Mouse (Mus musculus) neural tube, embryonic 13.5 days (tissue): ENCODE measurements around the gene H1f0. TPM values are rescaled to one million over a fixed set of nuclear protein-coding genes. Genes with fewer than 3 reads are reported as not detected.
"Not testable (repeated sequence)": the region's sequence is repeated elsewhere in the genome, so short reads cannot be mapped to it uniquely, and the experiment has no call there.

Source experiments
- ATAC-seq: fragments of 200-750 bp; cut with Nextera tagmentation; 2 replicates; pipeline ENCODE4 v1.8.0; 2017; ENCODE audit warnings: low read depth, mild to moderate bottlenecking, moderate TSS enrichment, moderate library complexity
- H3K27ac ChIP-seq: fragments of 300-500 bp; sonication (generic); replicated peaks from 2 replicates; pipeline ENCODE4 v1.5.1; 2015; ENCODE audit warnings: moderate library complexity, mild to moderate bottlenecking, inconsistent platforms
- H3K27me3 ChIP-seq: fragments of 300-500 bp; sonication (generic); 2 replicates; pipeline ENCODE4 v1.6.1; 2015; ENCODE audit warnings: mild to moderate bottlenecking, inconsistent platforms
- H3K36me3 ChIP-seq: fragments of 300-500 bp; sonication (generic); 2 replicates; pipeline ENCODE4 v1.6.1; 2015; ENCODE audit warnings: mild to moderate bottlenecking, inconsistent platforms
- H3K4me1 ChIP-seq: fragments of 300-500 bp; sonication (generic); replicated peaks from 2 replicates; pipeline ENCODE4 v1.6.1; 2015; ENCODE audit warnings: inconsistent platforms
- H3K4me2 ChIP-seq: fragments of 300-500 bp; sonication (generic); 2 replicates; pipeline ENCODE4 v1.6.1; 2015; ENCODE audit warnings: inconsistent platforms, mild to moderate bottlenecking, moderate library complexity
- H3K4me3 ChIP-seq: fragments of 300-500 bp; sonication (generic); 2 replicates; pipeline ENCODE4 v1.5.1; 2015; ENCODE audit warnings: mild to moderate bottlenecking, inconsistent platforms
- H3K9ac ChIP-seq: fragments of 300-500 bp; sonication (generic); 2 replicates; pipeline ENCODE4 v1.6.1; 2015; ENCODE audit warnings: moderate library complexity, mild to moderate bottlenecking, inconsistent platforms
- H3K9me3 ChIP-seq: fragments of 300-500 bp; sonication (generic); 2 replicates; pipeline ENCODE4 v1.6.1; 2016; ENCODE audit warnings: inconsistent platforms
- WGBS: fragments of 180-500 bp; shearing (Covaris S2); methylation state at CpG from one replicate; pipeline ENCODE4 v1.1.7; 2015; 5-methylcytosine and 5-hydroxymethylcytosine counted together
- polyA plus RNA-seq: library from polyadenylated mRNA; unstranded; fragments of >200 nt; fragmentation: Nextera tagmentation; extraction: Ambion mirVana; gene quantifications from 2 replicates; pipeline ENCODE4 v1.2.1, GENCODE M21; 2015

The H1f0 gene
- polyA plus RNA-seq, 1 experiment from 2014 or later = 275 TPM

DNA sequence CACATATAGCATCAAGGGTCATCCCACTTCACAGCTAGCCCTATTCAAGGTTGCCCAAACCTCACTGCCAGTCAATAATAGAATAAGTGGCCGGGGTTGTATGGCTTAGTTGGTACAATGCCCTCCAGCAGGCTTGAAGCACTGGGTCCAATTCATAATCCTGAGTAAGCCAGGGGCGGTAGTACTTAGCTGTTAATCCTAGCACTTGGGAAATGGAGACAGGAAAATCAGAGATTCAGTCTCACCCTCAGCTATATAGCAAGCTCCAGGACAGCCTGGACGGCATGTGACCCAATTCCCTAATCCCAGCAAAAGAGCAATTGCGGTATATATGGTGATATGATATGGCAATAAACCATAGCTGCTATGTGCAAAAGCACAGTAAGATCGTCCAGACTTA, 21.2 kb upstream of the H1f0 start:
- Histone ChIP-seq H3K27ac (no peak overlapping the region), H3K9me3 (no peaks in the 10 kb centered on the region), H3K4me3 (no peak overlapping the region), H3K9ac (no peak overlapping the region), H3K36me3 (peaks cover 53% of the 10 kb centered on the region), H3K4me1 (peaks cover 18% of the 10 kb centered on the region), H3K27me3 (no peaks in the 10 kb centered on the region), H3K4me2 (no peak overlapping the region)
- no peak for ATAC-seq
- WGBS = 89% methylated on average over 5 of the region's 5 CpGs

DNA sequence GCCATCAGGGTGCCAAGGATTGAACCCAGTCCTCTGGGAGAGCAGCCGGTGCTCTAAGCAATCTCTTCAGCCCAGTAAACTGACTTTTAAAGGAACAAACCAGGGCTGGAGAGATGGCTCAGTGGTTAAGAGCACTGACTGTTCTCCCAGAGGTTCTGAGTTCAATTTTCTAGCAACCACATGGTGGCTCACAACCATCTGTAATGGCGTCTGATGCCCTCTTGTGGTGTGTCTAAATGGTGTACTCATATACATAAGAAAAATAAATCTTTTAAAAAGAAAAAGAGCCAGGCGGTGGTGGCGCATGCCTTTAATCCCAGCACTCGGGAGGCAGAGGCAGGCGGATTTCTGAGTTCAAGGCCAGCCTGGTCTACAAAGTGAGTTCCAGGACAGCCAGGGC, 20.4 kb upstream of the H1f0 start:
- H3K4me2 ChIP-seq, H3K27ac ChIP-seq, H3K9ac ChIP-seq, ATAC-seq, H3K27me3 ChIP-seq, H3K4me3 ChIP-seq, H3K9me3 ChIP-seq: not testable (repeated sequence)
- WGBS = 91% methylated on average over 6 of the region's 6 CpGs
- H3K4me1 ChIP-seq = peaks cover 20% of the 10 kb centered on the region
- peaks cover 45% of the 10 kb centered on the region for H3K36me3 ChIP-seq

DNA sequence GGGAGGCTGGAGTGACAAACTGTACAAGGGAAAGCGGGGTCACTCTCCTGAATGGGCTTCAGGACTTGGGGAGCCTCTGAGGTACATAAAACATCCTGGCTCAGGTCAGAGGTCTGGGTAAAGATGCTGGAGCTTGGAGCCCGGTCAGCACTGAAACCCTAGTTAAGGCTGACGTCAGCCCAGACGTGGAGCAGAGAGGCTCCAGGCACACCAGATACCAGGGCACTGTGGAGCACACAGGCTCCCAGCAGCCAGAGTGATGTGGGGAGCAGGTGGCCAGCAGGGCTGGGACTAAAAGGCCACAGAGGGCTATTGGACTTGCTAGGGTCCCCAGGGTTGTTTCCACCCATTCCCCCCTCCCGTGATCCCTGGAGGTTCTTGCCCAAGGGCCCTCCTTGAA, 18.5 kb upstream of the H1f0 start:
- H3K4me3 ChIP-seq = no peak overlapping the region
- no peak for ATAC-seq
- H3K27me3 ChIP-seq = no peaks in the 10 kb centered on the region
- peak overlapping the region; percentile 2; the same call in 1 of the 2 replicates for H3K27ac ChIP-seq
- WGBS = 58% methylated on average over 5 of the region's 5 CpGs
- H3K4me2 ChIP-seq = no peak overlapping the region
- peaks cover 26% of the 10 kb centered on the region for H3K36me3 ChIP-seq
- peaks cover 32% of the 10 kb centered on the region for H3K4me1 ChIP-seq
- no peaks in the 10 kb centered on the region for H3K9me3 ChIP-seq
- H3K9ac ChIP-seq = no peak overlapping the region

DNA sequence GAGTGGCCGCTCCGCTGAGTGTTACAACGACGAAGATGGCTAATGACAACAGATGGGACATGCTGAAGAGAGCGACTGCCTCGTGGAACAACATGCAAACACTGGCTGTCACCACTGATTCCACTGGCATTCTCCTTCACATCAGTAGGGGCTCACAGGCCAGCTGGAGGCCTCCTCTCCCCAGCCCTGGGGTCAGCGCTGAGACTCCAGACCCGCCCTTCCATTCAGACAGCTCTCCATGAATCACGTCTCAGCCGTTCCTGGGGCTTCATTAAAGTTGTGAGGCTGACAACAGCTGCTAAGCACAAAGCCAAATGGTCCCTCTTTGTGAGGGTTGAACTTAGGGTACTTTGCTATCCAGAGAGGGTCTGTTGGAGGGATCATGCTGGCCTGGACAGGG, 16.7 kb upstream of the H1f0 start:
- Histone ChIP-seq H3K4me2 (no peak overlapping the region), H3K9me3 (no peaks in the 10 kb centered on the region), H3K9ac (peak overlapping the region; percentile 26; the same call in 1 of the 2 replicates), H3K36me3 (peaks cover 9% of the 10 kb centered on the region), H3K27ac (peak overlapping the region; percentile 42), H3K4me1 (peaks cover 32% of the 10 kb centered on the region), H3K4me3 (no peak overlapping the region), H3K27me3 (no peaks in the 10 kb centered on the region)
- WGBS = 25% methylated on average over 10 of the region's 10 CpGs
- ATAC-seq = no peak

DNA sequence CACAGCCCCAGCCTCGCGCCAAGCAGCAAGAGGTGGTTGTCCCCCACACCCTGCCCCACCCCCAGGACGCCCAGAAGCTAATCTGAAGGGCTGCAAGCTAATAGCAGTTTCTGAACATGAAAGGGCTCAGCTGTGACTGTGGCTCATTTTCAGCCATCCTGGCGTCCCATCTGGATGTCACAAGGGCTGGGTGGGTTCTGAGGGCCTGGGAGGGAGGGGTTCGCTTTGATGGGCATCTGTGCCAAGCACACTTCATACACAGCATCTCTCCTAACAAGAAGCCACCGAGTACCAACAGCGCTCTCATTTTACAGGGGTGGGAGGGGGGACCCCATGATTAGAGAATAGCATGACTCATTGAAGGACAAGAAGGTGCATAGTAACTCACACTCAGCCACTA, 14.9 kb upstream of the H1f0 start:
- Histone ChIP-seq H3K4me1 (peaks cover 32% of the 10 kb centered on the region), H3K27ac (peak overlapping the region; percentile 46), H3K27me3 (no peaks in the 10 kb centered on the region), H3K4me2 (no peak overlapping the region), H3K9ac (no peak overlapping the region), H3K4me3 (no peak overlapping the region), H3K36me3 (0 out of 2 replicates have a peak, but pooled peaks cover 2% of the 10 kb centered on the region), H3K9me3 (no peaks in the 10 kb centered on the region)
- 0 out of 2 replicates have a peak, but pooled peaks have one; percentile 25 for ATAC-seq
- WGBS = 45% methylated on average over 7 of the region's 7 CpGs

DNA sequence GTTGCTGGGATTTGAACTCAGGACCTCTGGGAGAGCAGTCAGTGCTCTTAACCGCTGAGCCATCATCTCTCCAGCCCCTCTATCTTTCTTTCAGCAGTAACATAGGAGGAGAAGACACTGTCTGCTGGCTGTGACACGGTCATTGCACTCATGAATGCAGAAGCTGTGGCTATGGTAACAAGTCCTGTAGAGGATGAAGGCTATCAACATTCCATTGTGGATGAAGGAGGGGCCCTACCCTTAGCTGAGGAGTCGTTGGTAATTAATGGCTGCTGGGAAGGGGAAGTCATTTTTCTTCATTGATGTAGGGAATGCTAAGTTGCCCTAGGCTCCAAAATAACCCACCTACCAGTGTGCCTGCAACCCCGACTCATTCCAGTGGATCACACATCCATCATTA, 10.1 kb upstream of the H1f0 start:
- H3K4me2 ChIP-seq = no peak overlapping the region
- no peaks in the 10 kb centered on the region for H3K9me3 ChIP-seq
- H3K27ac ChIP-seq = no peak overlapping the region
- H3K27me3 ChIP-seq = no peaks in the 10 kb centered on the region
- H3K4me1 ChIP-seq = peaks cover 15% of the 10 kb centered on the region
- H3K9ac ChIP-seq = no peak overlapping the region
- no peak overlapping the region for H3K4me3 ChIP-seq
- WGBS = 29% methylated on average over 4 of the region's 4 CpGs
- 0 out of 2 replicates have a peak, but pooled peaks have one; percentile 23 for ATAC-seq
- no peaks in the 10 kb centered on the region for H3K36me3 ChIP-seq

DNA sequence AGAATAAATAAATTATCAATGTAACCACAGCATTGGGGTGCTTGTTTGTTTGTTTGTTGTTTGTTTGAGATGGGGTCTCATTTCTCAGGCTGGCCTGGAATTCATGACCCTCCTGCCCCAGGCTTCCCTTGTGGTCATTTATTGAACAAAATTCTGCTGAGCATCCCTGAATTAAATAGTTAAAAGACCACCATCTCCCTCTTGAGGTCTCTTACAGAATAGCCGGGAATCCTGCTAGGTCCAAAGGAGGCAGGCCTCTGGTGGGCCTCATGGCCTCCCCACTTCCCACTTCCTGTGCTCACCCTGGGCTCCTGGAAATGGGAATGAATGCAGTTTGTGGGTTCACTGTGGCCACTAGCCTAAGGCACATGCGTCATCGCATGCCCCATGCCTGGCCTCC, 9.4 kb upstream of the H1f0 start:
- 0 out of 2 replicates have a peak, but pooled peaks cover 3% of the 10 kb centered on the region for H3K27me3 ChIP-seq
- H3K36me3 ChIP-seq = no peaks in the 10 kb centered on the region
- 54% methylated on average over 3 of the region's 3 CpGs for WGBS
- no peak overlapping the region for H3K27ac ChIP-seq
- no peaks in the 10 kb centered on the region for H3K9me3 ChIP-seq
- no peak overlapping the region for H3K4me3 ChIP-seq
- H3K9ac ChIP-seq = no peak overlapping the region
- peaks cover 8% of the 10 kb centered on the region for H3K4me1 ChIP-seq
- no peak for ATAC-seq
- H3K4me2 ChIP-seq = no peak overlapping the region

DNA sequence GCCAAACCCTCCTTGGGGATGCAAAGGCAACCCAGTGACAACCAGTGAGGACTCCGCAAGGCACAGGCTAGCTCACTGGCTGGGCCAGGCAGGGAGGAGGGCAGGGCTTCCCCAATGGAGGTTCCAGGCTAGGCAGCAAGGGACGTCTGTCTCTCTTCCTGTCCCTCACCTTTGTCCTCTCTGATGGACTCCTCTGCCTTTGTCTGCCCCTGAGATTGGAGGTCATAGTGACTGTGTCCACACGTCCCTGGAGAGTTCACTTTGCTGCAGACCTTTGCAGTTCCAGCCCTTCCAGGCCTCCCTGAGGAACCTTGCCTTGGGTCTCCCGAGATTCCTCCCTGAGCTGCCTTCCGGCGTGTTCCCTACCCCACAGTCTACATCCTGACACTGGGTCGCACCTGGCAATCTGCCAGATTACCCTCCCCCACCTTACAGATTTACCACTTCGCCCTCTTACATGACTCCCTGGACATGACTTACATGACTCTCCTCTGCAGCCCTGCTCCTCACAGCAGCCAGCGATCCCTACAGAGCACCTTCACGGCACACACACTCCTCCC, 5.5 kb upstream of the H1f0 start:
- WGBS = 60% methylated on average over 10 of the region's 10 CpGs
- H3K4me3 ChIP-seq = no peak overlapping the region
- no peak overlapping the region; the same call in 1 of the 2 replicates for H3K9ac ChIP-seq
- H3K4me1 ChIP-seq = peaks cover 32% of the 10 kb centered on the region
- no peak overlapping the region for H3K27ac ChIP-seq
- ATAC-seq = no peak
- no peaks in the 10 kb centered on the region for H3K9me3 ChIP-seq
- no peaks in the 10 kb centered on the region for H3K36me3 ChIP-seq
- H3K27me3 ChIP-seq = 0 out of 2 replicates have a peak, but pooled peaks cover 3% of the 10 kb centered on the region
- H3K4me2 ChIP-seq = no peak overlapping the region

DNA sequence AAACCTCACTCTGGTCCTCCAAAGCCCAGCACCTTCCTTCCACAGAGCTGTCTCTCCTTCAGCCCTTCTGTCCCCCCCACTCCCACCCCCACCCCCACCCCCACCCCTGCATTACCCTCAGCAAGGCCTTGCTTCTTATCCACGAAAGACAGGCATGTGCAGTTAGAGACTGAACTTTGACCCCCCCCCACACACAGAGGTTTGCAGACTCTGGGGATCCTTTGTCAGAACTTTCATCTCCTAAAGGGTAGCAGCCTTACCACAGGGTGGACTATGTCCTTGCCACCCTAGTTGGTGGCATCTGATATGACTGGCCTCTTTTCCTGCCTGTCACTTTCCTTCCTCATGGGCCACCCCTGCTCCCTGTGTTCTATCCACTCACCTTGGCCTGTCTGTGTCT, 4.9 kb upstream of the H1f0 start:
- H3K27ac ChIP-seq = no peak overlapping the region
- H3K4me3 ChIP-seq = no peak overlapping the region
- H3K4me2 ChIP-seq = no peak overlapping the region
- WGBS = 31% methylated on average over 1 of the region's 1 CpGs
- no peaks in the 10 kb centered on the region for H3K9me3 ChIP-seq
- peaks cover 35% of the 10 kb centered on the region for H3K4me1 ChIP-seq
- H3K36me3 ChIP-seq = no peaks in the 10 kb centered on the region
- H3K9ac ChIP-seq = no peak overlapping the region
- no peak for ATAC-seq
- H3K27me3 ChIP-seq = 0 out of 2 replicates have a peak, but pooled peaks cover 3% of the 10 kb centered on the region

DNA sequence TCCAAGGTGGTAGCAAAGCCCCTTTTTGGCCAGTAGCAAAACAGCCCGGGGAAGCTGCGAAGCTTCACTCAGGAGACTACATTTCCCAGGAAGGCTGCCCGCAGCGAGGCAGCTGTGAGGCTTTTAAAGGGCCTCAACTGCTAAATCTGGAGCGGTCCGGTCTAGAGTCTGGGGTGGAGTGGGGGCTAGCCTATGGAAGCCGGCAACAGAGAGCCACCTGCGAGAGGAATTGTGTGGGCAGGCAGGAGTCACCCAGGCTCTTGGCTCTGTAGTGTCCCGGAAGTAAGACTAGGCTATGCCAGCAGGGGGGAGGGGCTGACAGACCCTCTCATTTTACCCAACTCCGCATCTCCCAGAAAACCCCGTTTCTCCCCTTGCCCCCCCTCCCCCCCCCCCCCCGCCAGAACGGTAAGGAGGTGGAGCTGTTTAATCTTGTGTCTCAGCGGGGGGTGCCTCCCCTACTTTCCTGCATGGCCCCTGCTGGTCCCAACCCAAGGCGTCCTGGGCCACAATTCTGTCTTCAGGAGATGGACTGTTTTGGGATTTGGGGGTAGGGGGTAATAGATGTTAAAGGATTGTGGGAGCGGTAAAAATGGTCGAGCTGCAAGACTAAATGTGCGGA, 2.5 kb upstream of the H1f0 start:
- H3K27me3 ChIP-seq = 0 out of 2 replicates have a peak, but pooled peaks cover 3% of the 10 kb centered on the region
- WGBS = 12% methylated on average over 15 of the region's 18 CpGs
- no peaks in the 10 kb centered on the region for H3K36me3 ChIP-seq
- peak overlapping the region; percentile 48 for H3K4me2 ChIP-seq
- peak overlapping the region; percentile 14 for H3K4me3 ChIP-seq
- no peak overlapping the region for H3K27ac ChIP-seq
- peaks cover 54% of the 10 kb centered on the region for H3K4me1 ChIP-seq
- no peak for ATAC-seq
- H3K9me3 ChIP-seq = no peaks in the 10 kb centered on the region
- H3K9ac ChIP-seq = peak overlapping the region; percentile 54

DNA sequence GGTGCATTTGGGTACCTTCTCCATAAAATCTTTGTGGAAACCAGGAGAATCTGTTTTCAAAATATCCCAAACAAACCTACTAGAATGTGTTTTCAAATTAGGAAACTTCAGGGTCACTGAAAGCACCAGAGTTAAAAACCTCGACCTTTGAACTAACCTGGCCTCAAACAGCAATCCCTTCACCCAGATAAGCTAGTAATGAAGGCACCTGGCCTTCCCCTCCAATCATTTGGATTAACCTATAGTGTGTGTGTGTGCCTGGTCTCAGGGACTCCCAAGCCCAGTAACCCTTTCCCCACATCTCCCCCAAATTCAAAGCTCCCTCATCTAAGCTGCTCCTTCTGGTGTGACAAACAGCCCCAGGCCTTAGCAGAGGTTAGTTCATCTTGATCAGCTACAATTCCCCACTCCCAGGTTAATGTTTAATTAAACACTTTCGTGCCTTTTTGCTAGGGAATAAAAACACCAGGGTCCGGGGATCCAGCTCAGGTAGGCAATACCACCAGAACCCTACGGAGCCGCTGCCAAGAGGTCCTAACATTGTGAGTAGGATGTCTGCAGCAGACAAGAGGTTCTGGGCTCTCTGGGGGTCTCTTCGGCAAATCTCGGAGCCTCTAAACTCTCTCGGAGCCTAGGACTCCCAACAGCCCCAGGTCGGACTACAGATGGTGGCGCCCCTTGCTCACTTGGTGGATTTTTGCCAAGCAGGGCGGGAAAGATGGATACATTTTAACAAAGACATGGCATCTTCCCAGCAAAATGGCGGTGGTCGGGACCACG, 1.5 kb upstream of the H1f0 start:
- Histone ChIP-seq H3K27ac (peak overlapping the region; percentile 98; the same call in 1 of the 2 replicates), H3K9ac (peak overlapping the region; percentile 99), H3K4me3 (peak overlapping the region; percentile 75), H3K27me3 (0 out of 2 replicates have a peak, but pooled peaks cover 3% of the 10 kb centered on the region), H3K9me3 (no peaks in the 10 kb centered on the region), H3K36me3 (no peaks in the 10 kb centered on the region), H3K4me1 (peaks cover 63% of the 10 kb centered on the region), H3K4me2 (peak overlapping the region; percentile 91)
- no peak for ATAC-seq
- 39% methylated on average over 14 of the region's 14 CpGs for WGBS
